Mouse (Mus musculus): ENCODE measurements around the gene Atp5j2. TPM values are rescaled to one million over a fixed set of nuclear protein-coding genes. Genes with fewer than 3 reads are reported as not detected.
"Not testable (repeated sequence)": the region's sequence is repeated elsewhere in the genome, so short reads cannot be mapped to it uniquely, and the experiment has no call there.

The Atp5j2 gene
- total and polyA plus RNA-seq, 3 experiments = 493 to 733 (median 543) TPM

GRCm38 (mm10) chr5:145229283-145229682, 37.4 kb upstream of the Atp5j2 start:
- Histone ChIP-seq H3K4me3 (ENCODE audit: control insufficient read depth in 1 of 2, insufficient read depth in 1 of 2, low read depth in 2 of 2, low read length in 2 of 2) (peak overlapping the region in 1 of 2 experiments; percentile 13; a peak in 2 of 4 replicates), H3K27ac (ENCODE audit: control insufficient read depth, low read depth, low read length) (peak overlapping the region; percentile 65), H3K36me3 (ENCODE audit: control insufficient read depth in 1 of 2, insufficient read depth in 2 of 2, low read length in 2 of 2) (peaks cover 5 to 25% of the 10 kb centered on the region in 2 experiments), H3K9ac (ENCODE audit: control insufficient read depth, low read depth, low read length, poor library complexity, severe bottlenecking) (peak overlapping the region; percentile 20; the same call in 1 of the 2 replicates), H3K79me2 (ENCODE audit: control insufficient read depth, insufficient read depth, low read length, poor library complexity) (peaks cover 30% of the 10 kb centered on the region), H3K4me1 (ENCODE audit: control insufficient read depth in 1 of 2, insufficient read depth in 2 of 2, low read length in 2 of 2) (peaks cover 7 to 17% of the 10 kb centered on the region in 2 experiments)
- not testable (repeated sequence) for H3K27me3 ChIP-seq (ENCODE audit: control insufficient read depth in 1 of 2, insufficient read depth in 2 of 2, low read length in 2 of 2); H3K9me3 ChIP-seq (replicated peaks; ENCODE audit: insufficient read depth, low read length)
- TF ChIP-seq NRF1 (IDR thresholded peaks at IDR 0.05; ENCODE audit: insufficient read depth, low read depth, low read length, poor library complexity, severe bottlenecking) = 0 out of 2 replicates have a peak, but pooled peaks have one; percentile 26
- TF ChIP-seq SIN3A (IDR thresholded peaks at IDR 0.05; ENCODE audit: low read length) = 0 out of 2 replicates have a peak, but pooled peaks have one; percentile 21
- peak; percentile 92 for TF ChIP-seq TBP (IDR thresholded peaks at IDR 0.05; ENCODE audit: low read depth, low read length)
- peak; percentile 71 for DNase-seq (ENCODE audit: low read depth, low spot score)

GRCm38 (mm10) chr5:145226453-145226852, 34.6 kb upstream of the Atp5j2 start:
- TF ChIP-seq ZKSCAN1 (IDR thresholded peaks at IDR 0.05; ENCODE audit: low read depth, low read length) (no peak), GABPA (IDR thresholded peaks at IDR 0.05; ENCODE audit: low read depth, low read length) (no peak), MYB (IDR thresholded peaks at IDR 0.05; ENCODE audit: low read depth, low read length) (no peak), USF1 (IDR thresholded peaks at IDR 0.05; ENCODE audit: low read depth, low read length) (no peak)

GRCm38 (mm10) chr5:145223395-145223794, 31.5 kb upstream of the Atp5j2 start:
- Histone ChIP-seq H3K36me3 (ENCODE audit: control insufficient read depth in 1 of 2, insufficient read depth in 2 of 2, low read length in 2 of 2) (peaks cover 0 to 3% of the 10 kb centered on the region in 2 experiments; a peak in 3 of 4 replicates), H3K4me3 (ENCODE audit: control insufficient read depth in 1 of 2, insufficient read depth in 1 of 2, low read depth in 2 of 2, low read length in 2 of 2) (peak overlapping the region; percentile 64 to 76), H3K9ac (ENCODE audit: control insufficient read depth, low read depth, low read length, poor library complexity, severe bottlenecking) (peak overlapping the region; percentile 72), H3K79me2 (ENCODE audit: control insufficient read depth, insufficient read depth, low read length, poor library complexity) (no peaks in the 10 kb centered on the region; the same call in 1 of the 2 replicates), H3K9me3 (replicated peaks; ENCODE audit: insufficient read depth, low read length) (no peaks in the 10 kb centered on the region), H3K4me1 (ENCODE audit: control insufficient read depth in 1 of 2, insufficient read depth in 2 of 2, low read length in 2 of 2) (peaks cover 3 to 16% of the 10 kb centered on the region in 2 experiments; a peak in 3 of 4 replicates), H3K27me3 (ENCODE audit: control insufficient read depth in 1 of 2, insufficient read depth in 2 of 2, low read length in 2 of 2) (no peaks in the 10 kb centered on the region), H3K27ac (ENCODE audit: control insufficient read depth, low read depth, low read length) (peak overlapping the region; percentile 98)
- DNase-seq (ENCODE audit: low read depth, low spot score) = peak; percentile 91
- TF ChIP-seq BHLHE40 (IDR thresholded peaks at IDR 0.05; ENCODE audit: borderline replicate concordance, low read depth, low read length) (peak; percentile 72; the same call in 1 of the 2 replicates), ZKSCAN1 (IDR thresholded peaks at IDR 0.05; ENCODE audit: low read depth, low read length) (0 out of 2 replicates have a peak, but pooled peaks have one; percentile 58), POLR2A (IDR thresholded peaks at IDR 0.05; ENCODE audit: control insufficient read depth in 1 of 2, insufficient read depth in 1 of 2, low read depth in 1 of 2, low read length in 2 of 2, poor library complexity in 1 of 2) (peak in 1 of 2 experiments; percentile 72; a peak in 2 of 4 replicates), GABPA (IDR thresholded peaks at IDR 0.05; ENCODE audit: low read depth, low read length) (no peak), MAFK (IDR thresholded peaks at IDR 0.05; ENCODE audit: borderline replicate concordance, low read depth, low read length) (peak; percentile 58), MXI1 (IDR thresholded peaks at IDR 0.05; ENCODE audit: low read depth, low read length) (peak; percentile 60; the same call in 1 of the 2 replicates), CHD2 (IDR thresholded peaks at IDR 0.05; ENCODE audit: low read length) (peak; percentile 23), RCOR1 (IDR thresholded peaks at IDR 0.05; ENCODE audit: low read depth, low read length) (no peak; the same call in 1 of the 2 replicates), E2F4 (IDR thresholded peaks at IDR 0.05; ENCODE audit: borderline replicate concordance, low read depth, low read length) (0 out of 2 replicates have a peak, but pooled peaks have one; percentile 35), ZMIZ1 (IDR thresholded peaks at IDR 0.05; ENCODE audit: low read depth, low read length) (peak; percentile 91), UBTF (IDR thresholded peaks at IDR 0.05; ENCODE audit: borderline replicate concordance, insufficient read depth, low read depth, low read length) (no peak), TBP (IDR thresholded peaks at IDR 0.05; ENCODE audit: low read depth, low read length) (no peak; the same call in 1 of the 2 replicates), NRF1 (IDR thresholded peaks at IDR 0.05; ENCODE audit: insufficient read depth, low read depth, low read length, poor library complexity, severe bottlenecking) (0 out of 2 replicates have a peak, but pooled peaks have one; percentile 17), USF2 (IDR thresholded peaks at IDR 0.05; ENCODE audit: borderline replicate concordance in 1 of 2, insufficient read depth in 1 of 2, low read depth in 1 of 2, low read length in 2 of 2) (peak in 1 of 2 experiments; percentile 62; a peak in 2 of 4 replicates), ETS1 (IDR thresholded peaks at IDR 0.05; ENCODE audit: low read depth, low read length) (peak; percentile 64), MAX (IDR thresholded peaks at IDR 0.05; ENCODE audit: low read length) (peak; percentile 66; the same call in 1 of the 2 replicates), MAZ (IDR thresholded peaks at IDR 0.05; ENCODE audit: low read depth, low read length) (no peak), POLR2AphosphoS5 (IDR thresholded peaks at IDR 0.05; ENCODE audit: borderline replicate concordance, low read depth, low read length) (peak; percentile 85; the same call in 1 of the 2 replicates), MYB (IDR thresholded peaks at IDR 0.05; ENCODE audit: low read depth, low read length) (peak; percentile 77), MYC (IDR thresholded peaks at IDR 0.05; ENCODE audit: low read depth, low read length) (no peak), USF1 (IDR thresholded peaks at IDR 0.05; ENCODE audit: low read depth, low read length) (peak; percentile 96)

More at GRCm38 (mm10) chr5:145226453-145226852, 34.6 kb upstream of the Atp5j2 start:
- Histone ChIP-seq H3K79me2 (ENCODE audit: control insufficient read depth, insufficient read depth, low read length, poor library complexity) (peaks cover 4% of the 10 kb centered on the region; the same call in 1 of the 2 replicates), H3K36me3 (ENCODE audit: control insufficient read depth in 1 of 2, insufficient read depth in 2 of 2, low read length in 2 of 2) (peaks cover 0 to 14% of the 10 kb centered on the region in 2 experiments; a peak in 2 of 4 replicates), H3K4me1 (ENCODE audit: control insufficient read depth in 1 of 2, insufficient read depth in 2 of 2, low read length in 2 of 2) (peaks cover 10 to 24% of the 10 kb centered on the region in 2 experiments), H3K9ac (ENCODE audit: control insufficient read depth, low read depth, low read length, poor library complexity, severe bottlenecking) (no peak overlapping the region), H3K27me3 (ENCODE audit: control insufficient read depth in 1 of 2, insufficient read depth in 2 of 2, low read length in 2 of 2) (no peaks in the 10 kb centered on the region), H3K9me3 (replicated peaks; ENCODE audit: insufficient read depth, low read length) (no peaks in the 10 kb centered on the region), H3K27ac (ENCODE audit: control insufficient read depth, low read depth, low read length) (no peak overlapping the region), H3K4me3 (ENCODE audit: control insufficient read depth in 1 of 2, insufficient read depth in 1 of 2, low read depth in 2 of 2, low read length in 2 of 2) (no peak overlapping the region)
- no peak for DNase-seq (ENCODE audit: low read depth, low spot score)
